Mouse (Mus musculus) retina, postnatal 7 days (tissue): ENCODE measurements around the gene Zfp956.

Experiments used
- DNase-seq: peaks from one replicate; pipeline ENCODE4 v3.0.0-alpha.2; 2012; ENCODE audit warnings: low read depth, low spot score

Gene Zfp956

GRCm38 (mm10) chr6:47953191-47953726, at the start of gene Zfp956:
Gene Zfp956, plus strand, starts transcription at chr6:47953390.
- DNase-seq = peak; percentile 82

- DNase-seq = no peak
These were observed 49.6 kb upstream of the Zfp956 start for GRCm38 (mm10) chr6:47903587-47903986.

- no peak for DNase-seq
These were observed 48.8 kb upstream of the Zfp956 start for GRCm38 (mm10) chr6:47904361-47904760.

GRCm38 (mm10) chr6:47904917-47905695, 48.1 kb upstream of the Zfp956 start:
- DNase-seq = no peak

- no peak for DNase-seq
These were observed 46.9 kb upstream of the Zfp956 start for GRCm38 (mm10) chr6:47906326-47906725.

GRCm38 (mm10) chr6:47909007-47909406, 44.2 kb upstream of the Zfp956 start:
- no peak for DNase-seq

GRCm38 (mm10) chr6:47911650-47912049, 41.5 kb upstream of the Zfp956 start:
- DNase-seq = no peak

- DNase-seq = no peak
These were observed 40.2 kb upstream of the Zfp956 start for GRCm38 (mm10) chr6:47912991-47913390.

GRCm38 (mm10) chr6:47917051-47917450, 36.1 kb upstream of the Zfp956 start:
- DNase-seq = no peak

GRCm38 (mm10) chr6:47918768-47919274, 34.4 kb upstream of the Zfp956 start:
- no peak for DNase-seq

GRCm38 (mm10) chr6:47919646-47920446, 33.3 kb upstream of the Zfp956 start:
- DNase-seq = no peak

- peak; percentile 83 for DNase-seq
These were observed 32.5 kb upstream of the Zfp956 start, which contains the start of gene Zfp212 for GRCm38 (mm10) chr6:47920447-47921340. Gene Zfp212, plus strand, starts transcription at chr6:47920476.

GRCm38 (mm10) chr6:47942461-47942860, 10.7 kb upstream of the Zfp956 start:
- no peak for DNase-seq

GRCm38 (mm10) chr6:47943021-47943691, 10.0 kb upstream of the Zfp956 start:
- peak; percentile 61 for DNase-seq

GRCm38 (mm10) chr6:47943721-47944120, 9.5 kb upstream of the Zfp956 start:
- no peak for DNase-seq

- no peak for DNase-seq
These were observed 5.8 kb upstream of the Zfp956 start for GRCm38 (mm10) chr6:47947388-47947787.

- DNase-seq = no peak
These were observed 1.2 kb downstream of the Zfp956 start for GRCm38 (mm10) chr6:47954425-47954824.

GRCm38 (mm10) chr6:47957816-47958215, 4.6 kb downstream of the Zfp956 start:
- DNase-seq = no peak

- DNase-seq = no peak
These were observed 7.7 kb downstream of the Zfp956 start for GRCm38 (mm10) chr6:47960685-47961421.

- DNase-seq = no peak
These were observed 9.9 kb downstream of the Zfp956 start for GRCm38 (mm10) chr6:47963051-47963450.
